Mouse (Mus musculus) heart, embryonic 10.5 days (tissue): Measurements from ENCODE around the gene Zfp821. TPM values are rescaled to one million over a fixed set of nuclear protein-coding genes. Genes with fewer than 3 reads are reported as not detected.

Source experiments
- DNase-seq: peaks from one replicate; pipeline ENCODE4 v3.0.0-alpha.2; 2017; ENCODE audit warnings: low spot score
- H3K27ac ChIP-seq: fragments of 300-500 bp; sonication (generic); 2 replicates; pipeline ENCODE4 v1.5.1; 2016; ENCODE audit warnings: mild to moderate bottlenecking
- H3K27me3 ChIP-seq: fragments of 300-500 bp; sonication (generic); 2 replicates; pipeline ENCODE4 v1.6.1; 2016; ENCODE audit warnings: mild to moderate bottlenecking; ENCODE audit not compliant: poor library complexity, insufficient read depth, severe bottlenecking
- H3K36me3 ChIP-seq: fragments of 300-500 bp; sonication (generic); 2 replicates; pipeline ENCODE4 v1.6.1; 2016; ENCODE audit warnings: mild to moderate bottlenecking, moderate library complexity
- H3K4me1 ChIP-seq: fragments of 300-500 bp; sonication (generic); 2 replicates; pipeline ENCODE4 v1.6.1; 2016; ENCODE audit warnings: mild to moderate bottlenecking
- H3K4me3 ChIP-seq: fragments of 300-500 bp; sonication (generic); 2 replicates; pipeline ENCODE4 v1.5.1; 2016; ENCODE audit warnings: mild to moderate bottlenecking, moderate library complexity
- H3K9me3 ChIP-seq: fragments of 300-500 bp; sonication (generic); 2 replicates; pipeline ENCODE4 v1.6.1; 2016; ENCODE audit warnings: mild to moderate bottlenecking, moderate library complexity
- WGBS: fragments of 180-500 bp; shearing (Covaris S2); methylation state at CpG from one replicate; pipeline ENCODE4 v1.1.7; 2016; 5-methylcytosine and 5-hydroxymethylcytosine counted together
- polyA plus RNA-seq: library from polyadenylated mRNA; unstranded; fragments of >200 nt; fragmentation: Nextera tagmentation; extraction: Ambion mirVana; gene quantifications from 2 replicates; pipeline ENCODE4 v1.2.1, GENCODE M21; 2016

Gene Zfp821
- polyA plus RNA-seq, 1 experiment from 2014 or later: 23.4 TPM

DNA sequence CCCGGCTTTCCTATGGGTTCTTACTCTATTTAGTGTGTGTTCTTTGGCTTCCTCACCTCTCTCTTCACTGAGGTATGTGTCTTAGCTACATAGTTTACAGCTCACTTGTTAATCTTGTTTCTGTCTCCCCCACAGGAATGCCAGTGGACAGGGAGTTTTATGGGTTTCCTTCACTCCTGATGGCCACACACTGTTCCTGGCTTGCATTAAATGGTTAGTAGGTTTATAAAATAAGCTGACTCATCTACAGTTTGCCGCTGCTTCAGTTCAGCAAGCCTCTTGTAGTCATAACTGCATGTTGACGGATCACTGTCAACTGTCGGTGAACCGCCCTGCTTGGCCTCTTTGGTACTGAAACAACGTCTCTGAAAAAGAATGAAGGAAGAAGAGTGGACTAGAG is 58.7 kb downstream of the Zfp821 start:
- Histone ChIP-seq H3K36me3 (no peaks in the 10 kb centered on the region), H3K27ac (no peak overlapping the region), H3K9me3 (peaks cover 3% of the 10 kb centered on the region; the same call in 1 of the 2 replicates), H3K4me1 (no peaks in the 10 kb centered on the region), H3K27me3 (no peaks in the 10 kb centered on the region), H3K4me3 (no peak overlapping the region)
- no peak for DNase-seq
- WGBS: 89% methylated on average over 6 of the region's 6 CpGs

DNA sequence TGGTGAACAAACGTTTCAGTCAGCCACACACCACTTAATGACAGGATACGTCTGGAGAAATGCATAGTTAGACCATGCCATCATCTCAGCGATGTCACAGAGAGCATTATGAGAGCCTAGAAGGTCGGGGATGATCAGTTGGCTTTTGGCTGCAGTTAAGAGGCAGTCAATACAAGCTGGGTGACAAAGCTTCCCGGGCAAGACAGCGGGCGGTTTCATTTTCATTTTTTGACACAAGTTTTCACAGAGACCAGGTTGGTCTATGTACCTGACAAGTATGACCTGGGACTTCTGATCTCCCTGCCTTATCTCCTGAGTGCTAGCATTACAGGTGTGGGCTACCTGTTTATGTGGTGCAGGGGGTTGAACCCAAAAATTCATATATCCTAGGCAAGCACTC is 60.7 kb downstream of the Zfp821 start:
- peaks cover 3% of the 10 kb centered on the region; the same call in 1 of the 2 replicates for H3K9me3 ChIP-seq
- H3K4me3 ChIP-seq: no peak overlapping the region
- no peak overlapping the region for H3K27ac ChIP-seq
- 69% methylated on average over 7 of the region's 7 CpGs for WGBS
- no peak for DNase-seq
- no peaks in the 10 kb centered on the region for H3K36me3 ChIP-seq
- H3K27me3 ChIP-seq: no peaks in the 10 kb centered on the region
- no peaks in the 10 kb centered on the region for H3K4me1 ChIP-seq

DNA sequence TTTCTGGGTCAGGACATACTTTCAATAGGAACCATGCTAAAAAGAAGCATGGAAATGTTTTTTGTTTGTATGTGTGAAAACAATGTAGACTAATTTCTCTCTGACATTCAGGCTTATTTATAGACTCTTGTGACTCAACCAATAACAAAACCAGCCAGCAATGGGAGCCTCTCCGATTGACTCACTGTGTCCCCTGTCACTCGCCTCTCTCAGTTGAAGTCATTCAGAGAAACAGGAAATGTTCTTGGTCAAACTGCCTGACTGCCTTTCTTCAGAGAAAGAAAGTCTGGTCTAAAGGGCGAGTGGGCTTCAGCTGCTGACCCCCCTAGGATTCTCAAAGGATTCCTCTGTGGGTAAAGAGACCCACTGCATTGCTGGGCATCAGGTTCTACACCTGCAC is 67.8 kb downstream of the Zfp821 start:
- H3K36me3 ChIP-seq: no peaks in the 10 kb centered on the region
- no peaks in the 10 kb centered on the region for H3K9me3 ChIP-seq
- no peak overlapping the region for H3K27ac ChIP-seq
- H3K27me3 ChIP-seq: 0 out of 2 replicates have a peak, but pooled peaks cover 4% of the 10 kb centered on the region
- no peaks in the 10 kb centered on the region for H3K4me1 ChIP-seq
- no peak overlapping the region for H3K4me3 ChIP-seq
- DNase-seq: no peak
- 36% methylated on average over 3 of the region's 3 CpGs for WGBS

Other genes with a start within 250 kb of the Zfp821 start
- gene Pmfbp1, start 211.5 kb upstream of the Zfp821 start, polyA plus RNA-seq: 0.08 and 0.15 TPM in 2 replicates
- gene Dhx38, start 139.7 kb upstream of the Zfp821 start, polyA plus RNA-seq: 24.7 and 26.1 TPM in 2 replicates
- 18.5 and 20.0 TPM in 2 replicates for gene Txnl4b, start 139.7 kb upstream of the Zfp821 start, polyA plus RNA-seq
- 0.44 and 0.99 TPM in 2 replicates for gene Hp, start 126.4 kb upstream of the Zfp821 start, polyA plus RNA-seq
- gene Dhodh, start 96.9 kb upstream of the Zfp821 start, polyA plus RNA-seq: 49.0 and 57.1 TPM in 2 replicates
- 0.25 and 0.26 TPM in 2 replicates for gene Pkd1l3, start 91.0 kb upstream of the Zfp821 start, polyA plus RNA-seq
- 100 and 103 TPM in 2 replicates for gene Ist1, start 12.3 kb upstream of the Zfp821 start, polyA plus RNA-seq
- 6.1 and 6.4 TPM in 2 replicates for gene Atxn1l, start 32.2 kb downstream of the Zfp821 start, polyA plus RNA-seq
- 38.9 and 43.3 TPM in 2 replicates for gene Ap1g1, start 73.0 kb downstream of the Zfp821 start, polyA plus RNA-seq
- 1.6 and 2.2 TPM in 2 replicates for gene Phlpp2, start 163.0 kb downstream of the Zfp821 start, polyA plus RNA-seq